Mouse (Mus musculus): ENCODE measurements around the gene Olfr1371. TPM values are rescaled to one million over a fixed set of nuclear protein-coding genes. Genes with fewer than 3 reads are reported as not detected.

Olfr1371 gene
- not detected in 2 replicates for polyA plus RNA-seq (2015; fragmentation: Nextera tagmentation; extraction: Ambion mirVana)

DNA sequence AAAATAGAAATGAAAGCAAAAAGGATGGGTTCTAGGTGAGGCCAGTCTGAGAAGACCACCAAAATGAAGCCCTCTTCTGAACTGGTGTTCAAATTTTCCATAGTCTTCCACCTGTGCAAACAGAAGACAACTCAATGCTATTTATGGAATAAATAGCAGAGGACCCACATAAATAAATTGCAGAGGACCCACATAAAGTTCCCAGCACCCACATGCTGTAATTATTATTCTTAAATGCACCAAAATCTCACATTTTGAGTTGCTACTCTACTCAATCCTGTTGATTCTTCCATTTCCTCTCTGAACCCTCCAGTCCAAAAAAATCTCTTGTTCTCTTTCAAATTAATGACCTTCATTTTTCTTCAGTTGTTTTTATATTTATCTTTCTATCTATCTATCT, at the start of gene Olfr1371:
Olfr1371 (minus strand) TSS at position 101 of the 400 bp plus-strand sequence.
- no peaks in the 10 kb centered on the region for H3K9me3 ChIP-seq (replicated peaks)
- ATAC-seq (ENCODE audit: low read depth) = no peak
- no peaks in the 10 kb centered on the region for H3K27me3 ChIP-seq
- H3K9ac ChIP-seq = no peak within 1 kb of the TSS
- no peaks in the 10 kb centered on the region for H3K4me1 ChIP-seq (replicated peaks)
- H3K4me3 ChIP-seq (replicated peaks) = no peak within 1 kb of the TSS
- no peak for DNase-seq
- no peak within 1 kb of the TSS for H3K4me2 ChIP-seq
- no peaks in the 10 kb centered on the region for H3K36me3 ChIP-seq
- no peak within 1 kb of the TSS for H3K27ac ChIP-seq

- DNase-seq (no peak), ATAC-seq (ENCODE audit: low read depth) (no peak)
- Histone ChIP-seq H3K27ac (no peak overlapping the region), H3K9me3 (replicated peaks) (no peaks in the 10 kb centered on the region), H3K4me1 (replicated peaks) (peaks cover 31% of the 10 kb centered on the region), H3K4me3 (replicated peaks) (no peak overlapping the region), H3K4me2 (no peak overlapping the region), H3K27me3 (no peaks in the 10 kb centered on the region; the same call in 1 of the 2 replicates), H3K36me3 (no peaks in the 10 kb centered on the region), H3K9ac (no peak overlapping the region)
- WGBS (ENCODE audit: insufficient replicate concordance) = 74% methylated on average over 11 of the region's 11 CpGs
Observed at GRCm38 (mm10) chr11:52262338-52262737, 48.6 kb upstream of the Olfr1371 start.

DNA sequence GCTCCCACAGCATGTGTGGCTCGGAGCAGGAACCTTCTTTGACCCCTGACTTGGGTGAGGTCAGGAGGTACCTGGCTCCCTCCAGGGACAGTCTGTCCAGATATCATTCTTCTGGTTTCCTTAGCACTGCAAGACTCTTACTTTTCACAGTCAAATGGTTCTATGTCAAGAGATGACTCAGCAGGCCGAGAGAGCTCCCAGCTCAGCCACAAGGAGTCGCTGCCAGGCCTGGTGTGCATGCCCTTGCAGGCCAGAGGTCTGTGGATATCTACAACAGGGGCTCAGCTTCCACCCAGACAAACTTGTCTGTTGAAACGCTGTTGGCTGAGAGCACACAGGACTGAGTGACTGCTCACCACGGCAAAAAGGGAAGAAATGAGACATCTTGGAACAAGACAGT, 48.1 kb upstream of the Olfr1371 start:
- Histone ChIP-seq H3K27me3 (no peaks in the 10 kb centered on the region; the same call in 1 of the 2 replicates), H3K9me3 (replicated peaks) (no peaks in the 10 kb centered on the region), H3K36me3 (no peaks in the 10 kb centered on the region), H3K4me3 (replicated peaks) (no peak overlapping the region), H3K4me1 (replicated peaks) (peaks cover 31% of the 10 kb centered on the region), H3K4me2 (no peak overlapping the region), H3K27ac (no peak overlapping the region), H3K9ac (no peak overlapping the region)
- 30% methylated on average over 5 of the region's 5 CpGs for WGBS (ENCODE audit: insufficient replicate concordance)
- DNase-seq = peak; percentile 26
- ATAC-seq (ENCODE audit: low read depth) = no peak

- ATAC-seq (ENCODE audit: low read depth) (no peak), DNase-seq (no peak)
- no peaks in the 10 kb centered on the region; the same call in 1 of the 2 replicates for H3K27me3 ChIP-seq
- H3K4me3 ChIP-seq (replicated peaks) = no peak overlapping the region
- H3K9ac ChIP-seq = no peak overlapping the region
- 54% methylated on average over 4 of the region's 4 CpGs for WGBS (ENCODE audit: insufficient replicate concordance)
- H3K4me1 ChIP-seq (replicated peaks) = peaks cover 30% of the 10 kb centered on the region
- H3K36me3 ChIP-seq = no peaks in the 10 kb centered on the region
- H3K27ac ChIP-seq = no peak overlapping the region
- H3K9me3 ChIP-seq (replicated peaks) = no peaks in the 10 kb centered on the region
- no peak overlapping the region for H3K4me2 ChIP-seq
Observed at GRCm38 (mm10) chr11:52260878-52261277, 47.1 kb upstream of the Olfr1371 start.

GRCm38 (mm10) chr11:52258711-52259110, 44.9 kb upstream of the Olfr1371 start:
- no peaks in the 10 kb centered on the region for H3K36me3 ChIP-seq
- H3K4me3 ChIP-seq (replicated peaks) = no peak overlapping the region
- no peak overlapping the region for H3K27ac ChIP-seq
- H3K9ac ChIP-seq = no peak overlapping the region
- H3K9me3 ChIP-seq (replicated peaks) = no peaks in the 10 kb centered on the region
- H3K4me2 ChIP-seq = no peak overlapping the region
- DNase-seq (no peak), ATAC-seq (ENCODE audit: low read depth) (no peak)
- WGBS (ENCODE audit: insufficient replicate concordance) = 46% methylated on average over 5 of the region's 5 CpGs
- peaks cover 19% of the 10 kb centered on the region; the same call in 1 of the 2 replicates for H3K4me1 ChIP-seq (replicated peaks)
- H3K27me3 ChIP-seq = no peaks in the 10 kb centered on the region

- H3K4me3 ChIP-seq (replicated peaks) = no peak overlapping the region
- no peaks in the 10 kb centered on the region for H3K9me3 ChIP-seq (replicated peaks)
- peaks cover 19% of the 10 kb centered on the region; the same call in 1 of the 2 replicates for H3K4me1 ChIP-seq (replicated peaks)
- H3K27me3 ChIP-seq = no peaks in the 10 kb centered on the region
- no peak overlapping the region for H3K27ac ChIP-seq
- no peak overlapping the region for H3K9ac ChIP-seq
- WGBS (ENCODE audit: insufficient replicate concordance) = 57% methylated on average over 3 of the region's 3 CpGs
- H3K4me2 ChIP-seq = no peak overlapping the region
- no peaks in the 10 kb centered on the region for H3K36me3 ChIP-seq
- DNase-seq = no peak
- 0 out of 2 replicates have a peak, but pooled peaks have one; percentile 13 for ATAC-seq (ENCODE audit: low read depth)
Observed at GRCm38 (mm10) chr11:52257376-52257775, 43.6 kb upstream of the Olfr1371 start.

- no peak overlapping the region for H3K4me3 ChIP-seq (replicated peaks)
- DNase-seq (no peak), ATAC-seq (ENCODE audit: low read depth) (no peak)
- WGBS (ENCODE audit: insufficient replicate concordance) = 75% methylated on average over 8 of the region's 8 CpGs
- no peak overlapping the region for H3K9ac ChIP-seq
- no peaks in the 10 kb centered on the region for H3K27me3 ChIP-seq
- H3K36me3 ChIP-seq = peaks cover 7% of the 10 kb centered on the region
- no peak overlapping the region for H3K27ac ChIP-seq
- 0 out of 2 replicates have a peak, but pooled peaks cover 11% of the 10 kb centered on the region for H3K4me1 ChIP-seq (replicated peaks)
- H3K9me3 ChIP-seq (replicated peaks) = no peaks in the 10 kb centered on the region
- no peak overlapping the region for H3K4me2 ChIP-seq
Observed at GRCm38 (mm10) chr11:52255077-52255476, 41.3 kb upstream of the Olfr1371 start.

GRCm38 (mm10) chr11:52253674-52254375, 40.0 kb upstream of the Olfr1371 start:
- H3K27ac ChIP-seq = no peak overlapping the region
- H3K9me3 ChIP-seq (replicated peaks) = no peaks in the 10 kb centered on the region
- H3K9ac ChIP-seq = no peak overlapping the region
- H3K36me3 ChIP-seq = peaks cover 13% of the 10 kb centered on the region
- 60% methylated on average over 11 of the region's 11 CpGs for WGBS (ENCODE audit: insufficient replicate concordance)
- DNase-seq (peak; percentile 23), ATAC-seq (ENCODE audit: low read depth) (0 out of 2 replicates have a peak, but pooled peaks have one; percentile 49)
- H3K4me3 ChIP-seq (replicated peaks) = no peak overlapping the region
- no peak overlapping the region for H3K4me2 ChIP-seq
- 0 out of 2 replicates have a peak, but pooled peaks cover 11% of the 10 kb centered on the region for H3K4me1 ChIP-seq (replicated peaks)
- H3K27me3 ChIP-seq = no peaks in the 10 kb centered on the region

- H3K36me3 ChIP-seq = peaks cover 19% of the 10 kb centered on the region
- ATAC-seq (ENCODE audit: low read depth) (no peak), DNase-seq (no peak)
- H3K27me3 ChIP-seq = no peaks in the 10 kb centered on the region
- 47% methylated on average over 1 of the region's 1 CpGs for WGBS (ENCODE audit: insufficient replicate concordance)
- no peak overlapping the region for H3K27ac ChIP-seq
- no peak overlapping the region for H3K9ac ChIP-seq
- H3K4me3 ChIP-seq (replicated peaks) = no peak overlapping the region
- no peak overlapping the region for H3K4me2 ChIP-seq
- H3K9me3 ChIP-seq (replicated peaks) = no peaks in the 10 kb centered on the region
- 0 out of 2 replicates have a peak, but pooled peaks cover 5% of the 10 kb centered on the region for H3K4me1 ChIP-seq (replicated peaks)
Observed at GRCm38 (mm10) chr11:52252692-52253091, 38.9 kb upstream of the Olfr1371 start.

- H3K4me3 ChIP-seq (replicated peaks) = no peak overlapping the region
- H3K9me3 ChIP-seq (replicated peaks) = no peaks in the 10 kb centered on the region
- H3K27ac ChIP-seq = no peak overlapping the region
- ATAC-seq (ENCODE audit: low read depth) (no peak), DNase-seq (no peak)
- H3K4me2 ChIP-seq = no peak overlapping the region
- WGBS (ENCODE audit: insufficient replicate concordance) = 78% methylated on average over 5 of the region's 5 CpGs
- peaks cover 28% of the 10 kb centered on the region for H3K36me3 ChIP-seq
- H3K9ac ChIP-seq = no peak overlapping the region
- H3K27me3 ChIP-seq = no peaks in the 10 kb centered on the region
- H3K4me1 ChIP-seq (replicated peaks) = 0 out of 2 replicates have a peak, but pooled peaks cover under 1% of the 10 kb centered on the region
Observed at GRCm38 (mm10) chr11:52251770-52252169, 38.0 kb upstream of the Olfr1371 start.

- no peak overlapping the region for H3K9ac ChIP-seq
- no peak overlapping the region for H3K4me2 ChIP-seq
- no peak overlapping the region for H3K4me3 ChIP-seq (replicated peaks)
- DNase-seq = no peak
- ATAC-seq (ENCODE audit: low read depth) = no peak
- no peaks in the 10 kb centered on the region for H3K27me3 ChIP-seq
- WGBS (ENCODE audit: insufficient replicate concordance) = 87% methylated on average over 2 of the region's 2 CpGs
- peaks cover 47% of the 10 kb centered on the region for H3K36me3 ChIP-seq
- no peak overlapping the region for H3K27ac ChIP-seq
- no peaks in the 10 kb centered on the region for H3K4me1 ChIP-seq (replicated peaks)
- no peaks in the 10 kb centered on the region for H3K9me3 ChIP-seq (replicated peaks)
Observed at GRCm38 (mm10) chr11:52249452-52249851, 35.7 kb upstream of the Olfr1371 start.
